Mouse (Mus musculus) B cell, adult 2 months (primary cell): ENCODE measurements around the gene Hrh3.

ENCODE experiments used
- DNase-seq, 2 experiments: peaks; one replicate each; pipeline ENCODE4 v3.0.0; 2022

Hrh3 gene

DNA sequence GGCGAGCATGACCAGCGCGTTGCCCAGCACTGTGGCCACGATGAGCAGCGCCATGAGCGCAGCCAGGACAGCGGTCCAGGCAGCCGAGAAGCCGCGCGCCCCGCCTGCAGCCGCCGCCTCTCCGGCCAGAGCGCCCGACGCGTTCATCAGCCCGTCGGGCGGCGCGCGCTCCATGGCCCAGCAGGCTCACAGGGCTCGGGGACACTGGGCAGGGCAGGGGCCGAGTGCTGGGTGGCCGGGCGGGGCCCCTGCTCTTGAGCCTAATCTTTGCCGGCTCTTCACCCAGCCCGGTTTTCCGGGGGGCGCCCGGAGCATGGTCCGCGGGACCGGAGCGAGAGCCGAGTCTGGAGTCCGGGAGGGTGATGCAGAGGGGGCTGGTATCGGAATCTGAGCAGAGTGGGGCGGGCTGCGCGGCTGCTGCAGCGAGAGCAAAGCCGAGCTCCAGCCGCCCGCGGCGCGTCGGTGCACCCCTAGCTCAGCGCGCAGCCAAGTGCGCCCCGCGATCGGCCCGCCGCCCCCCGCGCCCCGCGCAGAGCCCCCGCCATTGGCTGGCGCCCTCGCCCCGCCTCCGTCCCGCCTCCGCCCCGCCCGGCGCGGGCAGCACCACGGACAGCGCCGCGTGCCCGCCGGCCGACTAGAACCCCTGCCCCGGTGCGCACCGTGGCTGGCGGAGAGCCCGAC is at the start of gene Hrh3:
Gene Hrh3, minus strand, starts transcription at position 511 of the 681 bp plus-strand sequence.
- DNase-seq: peak; percentile 79 to 83

GRCm38 (mm10) chr2:180148551-180148950 is 44.3 kb upstream of the Hrh3 start:
- DNase-seq: no peak

- no peak for DNase-seq
Measured at GRCm38 (mm10) chr2:180147379-180147778, 43.1 kb upstream of the Hrh3 start.

- DNase-seq: no peak
Measured at GRCm38 (mm10) chr2:180146091-180146490, 41.8 kb upstream of the Hrh3 start.

DNA sequence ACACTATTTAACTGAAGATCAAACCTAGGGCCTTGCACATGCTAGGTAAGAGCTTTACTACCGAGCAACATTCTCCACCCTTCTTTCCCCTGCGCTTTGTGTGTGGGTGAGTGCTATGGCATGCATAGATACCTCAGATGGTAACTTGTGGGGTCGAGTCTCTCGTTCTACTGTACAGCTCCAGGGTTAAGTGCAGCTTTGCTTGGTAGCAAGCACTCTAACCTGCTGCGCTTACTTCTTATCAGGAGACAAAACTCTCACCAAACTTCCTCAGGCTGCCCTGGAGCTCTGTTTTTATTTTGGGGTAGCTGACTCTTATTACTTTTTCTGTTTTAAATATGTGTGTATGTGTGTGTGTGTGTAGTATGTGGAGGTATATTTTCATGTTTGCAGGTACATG is 31.1 kb upstream of the Hrh3 start:
- no peak for DNase-seq

DNA sequence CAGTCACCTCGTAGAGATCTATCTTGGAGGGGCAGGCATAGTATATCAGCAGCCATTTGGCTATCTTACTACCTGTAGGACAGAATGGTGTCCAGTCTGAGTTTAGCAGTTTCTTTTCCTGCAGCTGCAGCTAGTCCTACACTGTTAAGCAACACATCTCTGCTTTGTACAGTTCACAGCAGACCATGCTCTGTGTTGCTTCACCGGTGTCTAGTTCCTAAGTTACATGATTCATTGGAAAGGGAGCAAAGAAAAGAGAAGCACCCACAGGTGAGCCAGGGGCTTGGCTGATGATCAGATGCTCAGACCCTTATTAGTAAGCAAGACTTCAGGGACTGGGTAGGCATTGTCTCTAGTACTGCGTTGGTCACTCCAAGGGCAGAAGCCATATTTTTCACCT is 29.6 kb upstream of the Hrh3 start:
- no peak for DNase-seq

DNA sequence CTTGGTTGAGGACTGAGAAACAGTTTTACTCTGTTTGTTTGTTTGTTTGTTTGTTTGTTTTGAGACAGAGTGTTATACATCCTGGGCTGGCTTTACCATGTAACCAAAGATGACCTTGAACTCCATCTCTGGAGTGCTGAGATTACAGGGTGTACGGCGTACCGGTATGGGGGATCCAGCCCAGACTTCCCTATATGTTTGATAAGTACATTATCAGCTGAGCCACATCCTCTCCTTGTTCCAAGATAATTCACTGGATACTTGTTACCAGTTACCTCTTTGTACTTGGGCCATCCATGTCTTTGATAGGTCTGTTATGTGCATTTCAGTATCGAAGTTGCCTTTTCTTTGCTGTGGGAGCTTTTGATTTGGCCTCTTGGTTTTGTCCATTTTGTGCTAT is 28.9 kb upstream of the Hrh3 start:
- no peak for DNase-seq

DNA sequence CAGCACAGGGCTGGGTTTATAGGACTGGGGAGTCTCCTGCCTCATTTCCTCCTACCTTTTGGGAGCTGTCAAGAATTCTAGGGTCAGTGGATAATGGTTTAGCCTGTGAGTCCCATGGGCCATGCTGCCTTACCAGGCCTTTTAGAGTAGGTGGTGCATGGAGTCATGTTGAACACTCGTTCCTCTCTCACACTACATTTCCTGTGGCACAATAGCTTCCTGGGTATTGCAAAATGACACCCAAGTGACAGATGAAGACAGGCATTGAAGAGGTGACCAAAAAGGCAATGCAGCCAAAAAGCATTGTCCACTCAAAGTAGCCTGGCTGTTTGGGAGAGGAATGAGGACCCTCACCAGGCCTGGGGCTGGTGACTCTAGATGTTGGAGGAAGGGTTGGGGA is 23.4 kb upstream of the Hrh3 start:
- no peak for DNase-seq

DNA sequence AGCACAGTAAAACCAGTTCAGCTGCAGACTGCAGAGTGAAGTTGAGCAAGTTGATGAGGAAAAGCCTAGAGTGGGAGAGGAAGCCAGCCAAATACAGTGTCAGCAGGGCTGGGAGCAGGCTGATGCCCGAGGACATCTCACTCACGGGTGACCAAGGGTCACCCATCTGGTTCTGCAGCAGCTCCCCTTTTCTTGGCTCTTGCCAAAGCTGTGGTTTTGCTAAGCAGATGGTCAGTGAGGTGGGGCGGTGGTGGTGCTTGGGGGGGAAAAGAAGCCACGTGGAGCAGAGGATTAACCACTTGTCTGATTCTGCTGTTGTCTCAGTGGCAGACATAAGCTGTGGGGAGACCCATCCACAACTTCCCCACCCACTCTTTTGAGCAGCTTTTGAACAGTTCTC is 21.9 kb upstream of the Hrh3 start:
- DNase-seq: no peak

DNA sequence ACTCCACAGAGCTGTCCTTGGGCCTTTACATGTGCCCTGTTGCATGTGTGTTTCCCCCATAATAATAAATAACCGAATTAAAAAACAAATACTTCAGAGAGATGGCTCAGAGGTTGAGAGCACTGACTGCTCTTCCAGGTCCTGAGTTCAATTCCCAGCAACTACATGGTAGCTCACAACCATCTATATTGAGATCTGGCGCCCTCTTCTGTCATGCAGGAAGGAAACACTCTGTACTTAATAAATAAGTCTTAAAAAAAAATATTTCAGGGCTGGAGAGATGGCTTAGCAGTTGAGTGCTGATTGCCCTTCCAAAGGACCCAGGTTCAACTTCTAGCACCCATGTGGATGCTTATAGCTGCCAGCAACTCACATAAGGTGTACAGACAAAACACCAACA is 19.9 kb upstream of the Hrh3 start:
- no peak for DNase-seq

DNA sequence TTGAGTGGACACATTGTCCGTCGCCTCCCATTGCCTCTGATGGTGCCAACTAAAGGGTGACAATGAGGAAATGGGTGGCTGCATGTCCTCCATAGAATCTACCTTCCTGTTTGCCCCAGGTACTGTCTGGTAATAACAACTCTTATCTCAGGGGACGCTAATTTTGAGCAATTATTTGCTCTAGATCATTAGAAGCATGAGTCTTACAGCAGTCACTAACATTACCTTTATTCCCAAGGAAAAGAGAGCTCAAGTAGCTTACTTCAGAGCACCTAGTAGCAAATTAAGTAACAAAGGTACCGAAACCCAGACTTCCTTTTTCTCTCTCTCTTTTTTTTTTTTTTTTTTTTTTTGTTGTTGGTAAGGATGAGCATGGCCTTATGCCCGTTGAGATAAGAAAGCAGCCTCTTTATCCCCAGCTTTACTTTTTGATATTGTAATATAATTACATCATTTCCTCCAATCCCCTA is 16.0 kb upstream of the Hrh3 start:
- DNase-seq: no peak

- peak; percentile 48 to 59 for DNase-seq
Measured at GRCm38 (mm10) chr2:180119439-180120291, 15.4 kb upstream of the Hrh3 start.

DNA sequence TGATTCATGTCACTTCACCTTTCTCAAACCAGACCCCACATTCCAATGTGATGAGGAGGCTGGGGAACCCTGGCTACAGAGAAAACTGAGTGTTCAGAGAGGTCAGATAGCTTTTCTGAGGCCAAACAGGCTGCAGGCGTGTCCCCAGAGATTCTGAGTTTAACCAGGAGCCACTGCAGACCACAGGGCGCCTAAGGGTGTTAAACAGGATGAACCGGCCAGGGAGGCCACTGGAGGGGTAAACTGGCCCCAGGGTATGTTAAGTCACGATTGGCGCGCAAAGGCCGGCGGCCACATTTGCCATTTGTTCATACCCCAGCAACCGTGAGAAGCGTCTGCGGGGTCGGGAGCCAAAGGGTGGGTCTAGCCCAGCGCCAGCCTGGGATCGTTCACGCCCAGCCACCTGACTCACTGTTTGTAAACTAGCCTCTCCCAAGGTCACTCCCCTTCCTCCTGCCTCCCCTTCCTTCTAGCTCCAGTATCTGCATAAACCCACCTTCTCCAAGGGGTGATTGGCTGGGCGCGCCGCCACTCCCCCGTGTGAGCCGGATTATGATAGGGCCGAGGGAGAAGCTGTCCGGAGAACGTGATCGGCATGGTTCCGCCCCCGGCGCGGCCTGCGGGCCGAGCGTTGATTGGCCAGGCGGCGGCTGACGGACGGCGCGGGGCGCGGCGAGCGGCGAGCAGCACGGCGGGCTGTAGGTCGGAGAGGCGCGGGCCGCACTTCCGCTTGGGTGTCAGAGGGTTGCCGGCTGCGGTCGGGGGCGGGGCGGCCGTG is 14.6 kb upstream of the Hrh3 start, which contains the start of gene Osbpl2:
Gene Osbpl2, plus strand, starts transcription at position 646 of the 778 bp plus-strand sequence.
- DNase-seq: peak; percentile 96 to 97

GRCm38 (mm10) chr2:180117485-180118194 is 13.4 kb upstream of the Hrh3 start:
- DNase-seq: peak; percentile 19 to 20

GRCm38 (mm10) chr2:180116741-180117484 is 12.6 kb upstream of the Hrh3 start:
- DNase-seq: no peak

- no peak for DNase-seq
Measured at GRCm38 (mm10) chr2:180116081-180116493, 11.8 kb upstream of the Hrh3 start.

- no peak for DNase-seq
Measured at GRCm38 (mm10) chr2:180115279-180115678, 11.0 kb upstream of the Hrh3 start.

GRCm38 (mm10) chr2:180113909-180114890 is 9.9 kb upstream of the Hrh3 start:
- no peak for DNase-seq

DNA sequence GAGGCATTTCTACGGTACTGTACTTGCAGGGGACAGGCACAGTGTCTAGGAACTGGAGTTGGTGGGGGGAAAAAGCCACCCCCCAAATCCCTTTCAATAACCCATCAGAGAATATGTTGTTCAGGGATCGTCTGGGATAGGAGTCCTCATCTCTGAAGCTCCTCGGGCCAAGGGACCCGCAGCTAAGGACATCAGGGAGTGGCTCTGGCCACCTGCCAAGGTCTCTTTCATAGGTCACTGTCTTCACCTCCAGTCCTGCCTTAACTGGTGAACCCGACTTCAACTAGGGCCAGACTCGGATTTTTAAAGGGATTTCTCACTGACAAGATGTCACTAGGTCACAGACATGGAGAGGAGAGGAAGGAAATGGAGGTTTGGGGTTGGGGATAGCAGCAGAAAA is 4.0 kb upstream of the Hrh3 start:
- no peak for DNase-seq

- DNase-seq: peak; percentile 34 to 47
Measured at GRCm38 (mm10) chr2:180107081-180107480, 2.8 kb upstream of the Hrh3 start.
